Mouse (Mus musculus): ENCODE results near the gene Zmynd19.
A peak's percentile ranks its signal among the peaks of the same experiment; 100 is the strongest.

- TF ChIP-seq CTCF (IDR thresholded peaks at IDR 0.05 in 2 of 3, conservative IDR thresholded peaks at IDR 0.05 in 1 of 3; ENCODE audit: control insufficient read depth in 1 of 3, insufficient read depth in 1 of 3, low read depth in 2 of 3, low read length in 3 of 3, poor library complexity in 1 of 3, severe bottlenecking in 1 of 3) (peak in 1 of 3 experiments; percentile 6; a peak in 1 of 6 replicates), EP300 (IDR thresholded peaks at IDR 0.05; ENCODE audit: low read depth in 1 of 2, low read length in 2 of 2) (no peak), SIN3A (IDR thresholded peaks at IDR 0.05; ENCODE audit: low read length) (no peak), MXI1 (IDR thresholded peaks at IDR 0.05; ENCODE audit: low read depth, low read length) (no peak), UBTF (IDR thresholded peaks at IDR 0.05; ENCODE audit: borderline replicate concordance, insufficient read depth, low read depth, low read length) (no peak), MAZ (IDR thresholded peaks at IDR 0.05; ENCODE audit: low read depth, low read length) (no peak), POLR2A (IDR thresholded peaks at IDR 0.05; ENCODE audit: control insufficient read depth in 1 of 2, insufficient read depth in 1 of 2, low read depth in 1 of 2, low read length in 2 of 2, poor library complexity in 1 of 2) (no peak), TCF12 (IDR thresholded peaks at IDR 0.05; ENCODE audit: low read depth, low read length) (no peak), CHD1 (IDR thresholded peaks at IDR 0.05; ENCODE audit: low read depth, low read length) (no peak), BHLHE40 (IDR thresholded peaks at IDR 0.05; ENCODE audit: borderline replicate concordance, low read depth, low read length) (no peak), RAD21 (IDR thresholded peaks at IDR 0.05; ENCODE audit: low read depth, low read length) (no peak), CHD2 (IDR thresholded peaks at IDR 0.05; ENCODE audit: low read length) (no peak), MAX (IDR thresholded peaks at IDR 0.05; ENCODE audit: low read length) (no peak), NELFE (IDR thresholded peaks at IDR 0.05; ENCODE audit: low read depth, low read length) (no peak)
Measured at GRCm38 (mm10) chr2:24902999-24903398, 46.6 kb upstream of the Zmynd19 start.
